Mouse (Mus musculus) c-Kit-positive CD71-positive TER-119-positive erythroid progenitor cells, embryonic 14.5 days (primary cell): Measurements from ENCODE around the gene Ric8a.
"Not testable (repeated sequence)": the region's sequence is repeated elsewhere in the genome, so short reads cannot be mapped to it uniquely, and the experiment has no call there.

Source experiments
- DNase-seq: peaks from one replicate; pipeline ENCODE4 v3.0.0-alpha.2; 2013; ENCODE audit warnings: low spot score

The Ric8a gene

GRCm38 (mm10) chr7:140890636-140891035 is 33.9 kb downstream of the Ric8a start:
- DNase-seq, result not testable (repeated sequence)

- no peak for DNase-seq
Observed at GRCm38 (mm10) chr7:140894031-140894430, 37.3 kb downstream of the Ric8a start.

GRCm38 (mm10) chr7:140894611-140895010 is 37.9 kb downstream of the Ric8a start:
- DNase-seq, result no peak

GRCm38 (mm10) chr7:140897863-140898262 is 41.1 kb downstream of the Ric8a start:
- no peak for DNase-seq

GRCm38 (mm10) chr7:140899121-140899520 is 42.4 kb downstream of the Ric8a start:
- DNase-seq, result no peak

- DNase-seq, result no peak
Observed at GRCm38 (mm10) chr7:140900220-140900619, 43.5 kb downstream of the Ric8a start, which contains the start of gene Cox8b. Gene Cox8b, minus strand, starts transcription at chr7:140900446.

GRCm38 (mm10) chr7:140902036-140902875 is 45.5 kb downstream of the Ric8a start:
- no peak for DNase-seq

- DNase-seq, result peak; percentile 60
Observed at GRCm38 (mm10) chr7:140903212-140903611, 46.5 kb downstream of the Ric8a start.

GRCm38 (mm10) chr7:140905642-140906081 is 48.9 kb downstream of the Ric8a start:
- DNase-seq, result no peak

GRCm38 (mm10) chr7:140907131-140907530 is 50.4 kb downstream of the Ric8a start:
- DNase-seq, result no peak

GRCm38 (mm10) chr7:140907697-140908096 is 50.9 kb downstream of the Ric8a start:
- DNase-seq, result no peak

- DNase-seq, result no peak
Observed at GRCm38 (mm10) chr7:140908181-140908580, 51.4 kb downstream of the Ric8a start.

GRCm38 (mm10) chr7:140908634-140909107 is 51.9 kb downstream of the Ric8a start:
- peak; percentile 60 for DNase-seq

GRCm38 (mm10) chr7:140912293-140912692 is 55.5 kb downstream of the Ric8a start:
- DNase-seq, result no peak

GRCm38 (mm10) chr7:140912846-140913482 is 56.2 kb downstream of the Ric8a start:
- no peak for DNase-seq
